Mouse (Mus musculus) MEL (cell line): ENCODE measurements at regions not wholly inside any gene's neighbourhood (a gene's known extent, or its start where the extent isn't known, plus 50 kb on each side); places are given as distances from the start of the nearest gene placed in this dataset.
A peak's percentile ranks its signal among the peaks of the same experiment; 100 is the strongest.

ENCODE experiments used
- DNase-seq: peaks from one replicate; pipeline ENCODE4 v3.0.0; 2011; ENCODE audit warnings: low read depth, low spot score
- H3K27ac ChIP-seq: 2 replicates; pipeline ENCODE4 v1.5.1; 2012; ENCODE audit warnings: low read depth, mild to moderate bottlenecking, control low read depth, low read length, moderate library complexity; ENCODE audit not compliant: control insufficient read depth
- H3K27me3 ChIP-seq, 2 experiments: fragments of 150-350 bp in 1 of 2; sonication (generic) in 1 of 2; 2 replicates each; pipeline ENCODE4 v1.6.1; 2012; ENCODE audit warnings: low read length in 2 of 2, mild to moderate bottlenecking in 2 of 2, improper control_type of control experiment in 1 of 2, moderate library complexity in 1 of 2; ENCODE audit not compliant: insufficient read depth in 2 of 2, control insufficient read depth in 1 of 2
- H3K36me3 ChIP-seq, 2 experiments: 2 replicates each; pipeline ENCODE4 v1.6.1; 2012 to 2014; ENCODE audit warnings: low read length in 2 of 2, improper control_type of control experiment in 1 of 2, inconsistent platforms in 1 of 2, mild to moderate bottlenecking in 1 of 2; ENCODE audit not compliant: insufficient read depth in 2 of 2, control insufficient read depth in 1 of 2
- H3K4me1 ChIP-seq, 2 experiments: fragments of 150-350 bp in 1 of 2; sonication (generic) in 1 of 2; 2 replicates each; pipeline ENCODE4 v1.6.1; 2012; ENCODE audit warnings: low read length in 2 of 2, improper control_type of control experiment in 1 of 2, mild to moderate bottlenecking in 1 of 2; ENCODE audit not compliant: insufficient read depth in 2 of 2, control insufficient read depth in 1 of 2
- H3K4me3 ChIP-seq, 2 experiments: fragments of 150-350 bp in 1 of 2; sonication (generic) in 1 of 2; 2 replicates each; pipeline ENCODE4 v1.5.1; 2012; ENCODE audit warnings: low read depth in 2 of 2, low read length in 2 of 2, mild to moderate bottlenecking in 2 of 2, moderate library complexity in 2 of 2, control low read depth in 1 of 2, improper control_type of control experiment in 1 of 2; ENCODE audit not compliant: control insufficient read depth in 1 of 2, insufficient read depth in 1 of 2
- H3K79me2 ChIP-seq: 2 replicates; pipeline ENCODE4 v1.6.1; 2012; ENCODE audit warnings: mild to moderate bottlenecking, low read length, moderate library complexity; ENCODE audit not compliant: control insufficient read depth, poor library complexity, insufficient read depth
- H3K9ac ChIP-seq: 2 replicates; pipeline ENCODE4 v1.6.1; 2012; ENCODE audit warnings: low read depth, mild to moderate bottlenecking, control low read depth, low read length, moderate library complexity; ENCODE audit not compliant: control insufficient read depth, poor library complexity, severe bottlenecking
- H3K9me3 ChIP-seq: fragments of 150-350 bp; sonication (generic); replicated peaks from 2 replicates; pipeline ENCODE4 v1.6.1; 2012; ENCODE audit warnings: mild to moderate bottlenecking, low read length, improper control_type of control experiment, moderate library complexity; ENCODE audit not compliant: insufficient read depth
- BHLHE40 ChIP-seq: IDR thresholded peaks from 2 replicates; pipeline ENCODE4 v1.6.1; 2012; ENCODE audit warnings: low read depth, mild to moderate bottlenecking, inconsistent platforms, low read length, improper control_type of control experiment, borderline replicate concordance
- CHD2 ChIP-seq: IDR thresholded peaks from 2 replicates; pipeline ENCODE4 v1.6.1; 2011; ENCODE audit warnings: low read length, improper control_type of control experiment
- ELF1 ChIP-seq: IDR thresholded peaks from 2 replicates; pipeline ENCODE4 v1.6.1; 2014; ENCODE audit warnings: low read depth, mild to moderate bottlenecking, inconsistent platforms, low read length, improper control_type of control experiment, moderate library complexity
- EP300 ChIP-seq, 2 experiments: IDR thresholded peaks; 2 replicates each; pipeline ENCODE4 v1.6.1; 2011; ENCODE audit warnings: improper control_type of control experiment in 2 of 2, low read length in 2 of 2, low read depth in 1 of 2, mild to moderate bottlenecking in 1 of 2
- ETS1 ChIP-seq: IDR thresholded peaks from 2 replicates; pipeline ENCODE4 v1.6.1; 2012; ENCODE audit warnings: low read depth, mild to moderate bottlenecking, inconsistent platforms, low read length, improper control_type of control experiment, moderate library complexity
- GATA1 ChIP-seq: IDR thresholded peaks from 2 replicates; pipeline ENCODE4 v1.6.1; 2011; ENCODE audit warnings: low read depth, low read length, improper control_type of control experiment
- HCFC1 ChIP-seq: IDR thresholded peaks from 2 replicates; pipeline ENCODE4 v1.6.1; 2012; ENCODE audit warnings: low read depth, mild to moderate bottlenecking, inconsistent platforms, low read length, improper control_type of control experiment, moderate library complexity
- KAT2A ChIP-seq: conservative IDR thresholded peaks from 2 replicates; pipeline ENCODE4 v1.6.1; 2012; ENCODE audit warnings: low read depth, low read length, improper control_type of control experiment, inconsistent platforms
- MAFK ChIP-seq: IDR thresholded peaks from 2 replicates; pipeline ENCODE4 v1.6.1; 2011; ENCODE audit warnings: low read depth, mild to moderate bottlenecking, low read length, improper control_type of control experiment, borderline replicate concordance
- MAZ ChIP-seq: IDR thresholded peaks from 2 replicates; pipeline ENCODE4 v1.6.1; 2012; ENCODE audit warnings: low read depth, mild to moderate bottlenecking, inconsistent platforms, low read length, improper control_type of control experiment
- MYB ChIP-seq: IDR thresholded peaks from 2 replicates; pipeline ENCODE4 v1.6.1; 2011; ENCODE audit warnings: mild to moderate bottlenecking, low read depth, low read length, improper control_type of control experiment
- NELFE ChIP-seq: IDR thresholded peaks from 2 replicates; pipeline ENCODE4 v1.6.1; 2011; ENCODE audit warnings: low read depth, low read length, improper control_type of control experiment
- POLR2AphosphoS2 ChIP-seq: IDR thresholded peaks from 2 replicates; pipeline ENCODE4 v1.6.1; 2011; ENCODE audit warnings: low read length, improper control_type of control experiment
- RCOR1 ChIP-seq: IDR thresholded peaks from 2 replicates; pipeline ENCODE4 v1.6.1; 2012; ENCODE audit warnings: low read depth, mild to moderate bottlenecking, inconsistent platforms, low read length, improper control_type of control experiment
- SIN3A ChIP-seq: IDR thresholded peaks from 2 replicates; pipeline ENCODE4 v1.6.1; 2012; ENCODE audit warnings: low read length, improper control_type of control experiment, inconsistent platforms
- USF2 ChIP-seq, 2 experiments: IDR thresholded peaks; 2 replicates each; pipeline ENCODE4 v1.6.1; 2011 to 2012; ENCODE audit warnings: improper control_type of control experiment in 2 of 2, low read length in 2 of 2, borderline replicate concordance in 1 of 2, inconsistent platforms in 1 of 2, low read depth in 1 of 2, mild to moderate bottlenecking in 1 of 2; ENCODE audit not compliant: insufficient read depth in 1 of 2
- ZC3H11A ChIP-seq: IDR thresholded peaks from 2 replicates; pipeline ENCODE4 v1.6.1; 2012; ENCODE audit warnings: low read depth, mild to moderate bottlenecking, inconsistent platforms, low read length, improper control_type of control experiment
- ZKSCAN1 ChIP-seq: IDR thresholded peaks from 2 replicates; pipeline ENCODE4 v1.6.1; 2012; ENCODE audit warnings: low read depth, mild to moderate bottlenecking, inconsistent platforms, low read length, improper control_type of control experiment, moderate library complexity
- ZNF384 ChIP-seq: IDR thresholded peaks from 2 replicates; pipeline ENCODE4 v1.6.1; 2012; ENCODE audit warnings: low read depth, mild to moderate bottlenecking, inconsistent platforms, low read length, improper control_type of control experiment

- TF ChIP-seq POLR2AphosphoS2 (no peak), ZKSCAN1 (no peak), GATA1 (no peak), ETS1 (no peak), ZC3H11A (no peak), ZNF384 (no peak), BHLHE40 (no peak), MAFK (no peak), ELF1 (no peak), MYB (no peak), NELFE (no peak), HCFC1 (no peak), CHD2 (no peak), KAT2A (no peak), SIN3A (no peak), MAZ (no peak), USF2 (IDR thresholded peaks at IDR 0.05; ENCODE audit: borderline replicate concordance in 1 of 2, insufficient read depth in 1 of 2, low read depth in 1 of 2, low read length in 2 of 2) (no peak), RCOR1 (no peak)
- Histone ChIP-seq H3K9me3 (no peaks in the 10 kb centered on the region), H3K27ac (no peak overlapping the region), H3K4me1 (peaks cover 0 to 5% of the 10 kb centered on the region in 2 experiments; a peak in 1 of 4 replicates), H3K27me3 (peaks cover 0 to 1% of the 10 kb centered on the region in 2 experiments; a peak in 2 of 4 replicates), H3K79me2 (no peaks in the 10 kb centered on the region), H3K9ac (no peak overlapping the region), H3K4me3 (no peak overlapping the region), H3K36me3 (no peaks in the 10 kb centered on the region)
- peak; percentile 25 for DNase-seq
Observed at GRCm38 (mm10) chr2:146637573-146637972, 125.4 kb upstream of the Ralgapa2 start.

DNA sequence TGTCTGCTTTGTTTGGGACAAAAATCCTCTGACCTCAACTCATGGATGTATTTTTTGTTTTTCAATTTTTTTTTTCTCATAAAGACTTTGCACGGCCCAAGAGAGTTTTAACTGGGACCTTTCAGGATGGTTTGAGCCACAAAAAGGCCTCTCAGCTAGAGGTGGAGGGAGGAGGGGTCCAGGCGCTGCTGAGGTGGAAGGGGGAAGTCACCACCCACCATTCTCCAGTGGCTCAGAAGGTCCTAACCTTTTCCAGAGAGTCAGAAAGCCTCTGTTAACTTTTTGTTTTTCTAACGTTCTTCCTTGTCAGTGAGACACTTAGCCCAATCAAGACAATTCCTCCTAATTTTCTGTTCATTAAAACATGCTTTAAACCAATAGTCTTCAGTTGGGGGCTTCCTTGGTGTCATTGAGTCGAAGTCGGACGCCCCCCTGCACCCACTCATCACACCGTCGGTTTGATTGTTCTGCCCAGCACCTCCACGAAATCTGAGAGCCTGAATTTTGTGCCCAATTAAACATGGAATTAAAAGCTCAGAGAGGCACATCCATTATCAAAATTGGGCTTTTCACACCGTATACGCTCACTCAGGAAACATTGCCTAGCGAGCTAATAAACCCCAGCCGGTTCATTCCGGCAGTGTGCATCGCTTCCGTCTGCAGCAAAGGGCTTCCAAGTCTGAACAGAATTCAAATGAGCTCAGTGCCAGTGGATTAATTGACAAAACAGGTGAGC is 134.3 kb upstream of the Ralgapa2 start:
- no peak overlapping the region for H3K27ac ChIP-seq
- no peak for DNase-seq
- no peaks in the 10 kb centered on the region for H3K79me2 ChIP-seq
- TF ChIP-seq GATA1 (no peak), ZKSCAN1 (no peak), EP300 (IDR thresholded peaks at IDR 0.05; ENCODE audit: low read depth in 1 of 2, low read length in 2 of 2) (no peak)
- H3K4me3 ChIP-seq, result no peak overlapping the region
- peaks cover 0 to 1% of the 10 kb centered on the region in 2 experiments; a peak in 1 of 4 replicates for H3K27me3 ChIP-seq
- no peaks in the 10 kb centered on the region for H3K4me1 ChIP-seq
- H3K9me3 ChIP-seq, result no peaks in the 10 kb centered on the region
- no peaks in the 10 kb centered on the region for H3K36me3 ChIP-seq
- H3K9ac ChIP-seq, result no peak overlapping the region
